Mouse (Mus musculus) macrophage (primary cell): ENCODE measurements around the gene Pelp1. TPM values are rescaled to one million over a fixed set of nuclear protein-coding genes. Genes with fewer than 3 reads are reported as not detected.
A peak's percentile ranks its signal among the peaks of the same experiment; 100 is the strongest.
"Not testable (repeated sequence)": the region's sequence is repeated elsewhere in the genome, so short reads cannot be mapped to it uniquely, and the experiment has no call there.

Source experiments
- H3K27ac ChIP-seq: fragments of 350-480 bp; formaldehyde crosslinking; 2 replicates; pipeline ENCODE4 v1.9.0; 2021
- H3K36me3 ChIP-seq: fragments of 350-480 bp; formaldehyde crosslinking; 2 replicates; pipeline ENCODE4 v1.9.0; 2021; ENCODE audit errors: inconsistent target
- H3K4me3 ChIP-seq: fragments of 350-480 bp; formaldehyde crosslinking; 2 replicates; pipeline ENCODE4 v1.9.0; 2021; ENCODE audit errors: inconsistent target
- H3K79me2 ChIP-seq: fragments of 350-480 bp; formaldehyde crosslinking; 2 replicates; pipeline ENCODE4 v1.9.0; 2021; ENCODE audit errors: inconsistent target
- WGBS: methylation state at CpG from one replicate; pipeline ENCODE4 v1.1.7; 2026; ENCODE audit warnings: inconsistent platforms; ENCODE audit not compliant: missing documents; 5-methylcytosine and 5-hydroxymethylcytosine counted together
- polyA plus RNA-seq: library from polyadenylated mRNA; stranded (reverse); fragments of 250-400 nt; gene quantifications from 3 replicates; pipeline ENCODE4 v1.2.4, GENCODE M21; 2018; ENCODE audit warnings: inconsistent platforms

The Pelp1 gene
- polyA plus RNA-seq, 1 experiment from 2014 or later: 20.3 TPM

DNA sequence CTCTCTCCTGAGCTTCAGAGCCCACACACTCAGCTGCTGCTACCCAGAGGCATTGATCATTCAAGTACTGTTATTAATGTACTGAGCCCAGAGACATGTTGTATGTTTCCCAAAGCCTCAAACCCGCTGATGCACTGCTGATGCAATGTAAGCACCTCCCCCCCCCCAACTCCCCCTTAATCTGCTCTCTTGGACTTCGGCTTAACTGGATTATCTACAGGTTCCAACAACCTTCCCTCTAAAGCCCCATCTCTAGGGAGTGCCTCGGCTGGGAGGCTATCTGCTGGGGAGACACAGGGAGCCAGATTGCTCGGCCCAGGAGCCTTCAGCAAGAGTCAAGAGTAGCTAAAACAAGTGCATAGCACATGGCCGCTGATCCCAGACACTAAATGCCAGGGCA is 22.4 kb downstream of the Pelp1 start:
- no peaks in the 10 kb centered on the region for H3K79me2 ChIP-seq
- peaks cover 2% of the 10 kb centered on the region; the same call in 1 of the 2 replicates for H3K36me3 ChIP-seq
- no peak overlapping the region for H3K4me3 ChIP-seq
- 88% methylated on average over 5 of the region's 5 CpGs for WGBS
- no peak overlapping the region for H3K27ac ChIP-seq

- Histone ChIP-seq H3K36me3 (no peaks in the 10 kb centered on the region), H3K79me2 (no peaks in the 10 kb centered on the region), H3K4me3 (no peak overlapping the region), H3K27ac (no peak overlapping the region)
- 92% methylated on average over 3 of the region's 3 CpGs for WGBS
These were observed 25.7 kb downstream of the Pelp1 start for GRCm38 (mm10) chr11:70384136-70384535.

DNA sequence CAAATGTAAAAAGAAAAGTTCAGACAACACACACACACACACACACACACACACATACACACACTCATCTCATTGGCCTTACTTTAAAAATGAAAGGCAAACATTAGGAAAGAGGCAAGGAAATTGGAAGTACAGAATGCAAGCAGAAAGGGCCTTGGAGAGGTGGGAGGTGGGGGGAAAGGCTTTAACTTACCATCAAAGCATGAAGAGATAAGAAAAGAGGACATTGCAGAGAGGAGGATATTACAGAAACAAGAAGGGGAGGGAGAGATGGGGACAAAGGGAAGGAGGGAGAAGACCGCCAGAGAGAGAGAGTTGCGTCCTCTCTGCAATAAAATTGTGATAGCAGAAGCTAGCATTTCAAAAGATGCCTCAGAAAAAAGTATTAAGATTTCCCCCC is 28.5 kb downstream of the Pelp1 start:
- WGBS: 52% methylated on average over 2 of the region's 2 CpGs
- no peaks in the 10 kb centered on the region for H3K79me2 ChIP-seq
- no peak overlapping the region for H3K4me3 ChIP-seq
- no peak overlapping the region for H3K27ac ChIP-seq
- no peaks in the 10 kb centered on the region for H3K36me3 ChIP-seq

DNA sequence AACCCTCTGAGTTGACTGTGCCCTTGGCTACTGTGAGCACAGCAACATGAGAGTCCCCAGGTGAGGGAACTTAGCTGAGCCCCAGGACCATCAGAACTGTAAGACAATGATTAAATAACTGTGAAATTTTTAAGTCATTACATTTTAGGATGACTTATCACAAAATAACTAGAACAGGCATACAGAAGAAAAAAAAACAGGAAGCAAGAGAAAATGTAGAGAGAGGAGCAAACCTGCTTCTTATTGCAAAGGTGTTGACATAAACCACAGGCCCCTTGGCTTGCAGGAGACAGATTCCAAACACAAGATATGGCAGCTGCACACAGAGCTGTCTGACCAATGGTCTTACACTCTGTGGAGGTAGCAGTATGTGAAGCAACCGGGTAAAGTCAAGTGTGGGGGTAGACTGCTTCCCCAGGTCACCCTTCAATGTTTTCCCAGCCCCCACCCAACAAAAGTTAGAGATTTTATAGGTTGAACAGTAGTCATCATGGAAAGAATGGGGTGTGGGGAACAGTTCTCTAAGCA is 29.3 kb downstream of the Pelp1 start:
- no peak overlapping the region for H3K27ac ChIP-seq
- H3K79me2 ChIP-seq: no peaks in the 10 kb centered on the region
- no peak overlapping the region for H3K4me3 ChIP-seq
- 50% methylated on average over 1 of the region's 1 CpGs for WGBS
- no peaks in the 10 kb centered on the region for H3K36me3 ChIP-seq

GRCm38 (mm10) chr11:70376054-70376453 is 33.8 kb downstream of the Pelp1 start:
- Histone ChIP-seq H3K4me3 (no peak overlapping the region), H3K36me3 (no peaks in the 10 kb centered on the region), H3K79me2 (no peaks in the 10 kb centered on the region), H3K27ac (peak overlapping the region; percentile 87)
- whole genome bisulfite sequencing: 2% methylated on average over 6 of the region's 6 CpGs

GRCm38 (mm10) chr11:70374302-70374701 is 35.5 kb downstream of the Pelp1 start:
- H3K4me3 ChIP-seq: no peak overlapping the region
- 10% methylated on average over 3 of the region's 3 CpGs for WGBS
- peak overlapping the region; percentile 87 for H3K27ac ChIP-seq
- no peaks in the 10 kb centered on the region for H3K36me3 ChIP-seq
- H3K79me2 ChIP-seq: no peaks in the 10 kb centered on the region

DNA sequence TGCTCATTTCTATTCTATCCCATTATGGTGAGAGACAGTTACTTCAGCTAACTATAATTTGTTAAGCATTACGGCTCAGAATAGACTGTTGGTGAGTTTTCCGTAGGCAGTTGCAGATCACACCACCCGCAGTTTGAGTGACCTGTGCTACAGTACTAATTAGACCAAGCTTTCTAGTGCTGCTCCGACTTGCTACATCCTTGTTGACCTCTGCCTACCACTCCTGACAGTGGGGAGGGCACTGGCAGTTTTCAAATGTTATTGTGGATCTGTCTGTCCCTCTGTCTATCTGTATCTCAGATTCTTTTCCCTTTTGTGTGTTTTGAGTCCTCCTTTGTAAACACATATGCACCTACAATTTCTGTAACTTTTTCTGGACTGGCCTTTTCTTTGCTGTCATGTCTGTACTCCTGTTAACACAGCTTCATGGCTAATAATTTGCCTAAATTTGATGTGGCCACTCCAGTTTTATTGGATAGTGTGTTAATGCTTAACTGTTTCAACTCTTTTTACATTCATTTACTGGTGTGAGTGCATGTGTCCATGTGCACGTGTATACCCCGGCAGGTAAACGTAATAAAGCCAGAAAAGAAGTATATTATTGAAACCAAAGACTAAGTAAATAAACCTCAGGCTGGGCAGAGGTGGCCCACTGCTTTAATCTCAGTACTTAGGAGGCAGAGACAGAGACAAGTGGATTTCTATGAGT is 36.8 kb downstream of the Pelp1 start:
- WGBS: 47% methylated on average over 7 of the region's 7 CpGs
- Histone ChIP-seq H3K27ac (peak overlapping the region; percentile 84), H3K79me2 (no peaks in the 10 kb centered on the region), H3K36me3 (no peaks in the 10 kb centered on the region), H3K4me3 (no peak overlapping the region)

DNA sequence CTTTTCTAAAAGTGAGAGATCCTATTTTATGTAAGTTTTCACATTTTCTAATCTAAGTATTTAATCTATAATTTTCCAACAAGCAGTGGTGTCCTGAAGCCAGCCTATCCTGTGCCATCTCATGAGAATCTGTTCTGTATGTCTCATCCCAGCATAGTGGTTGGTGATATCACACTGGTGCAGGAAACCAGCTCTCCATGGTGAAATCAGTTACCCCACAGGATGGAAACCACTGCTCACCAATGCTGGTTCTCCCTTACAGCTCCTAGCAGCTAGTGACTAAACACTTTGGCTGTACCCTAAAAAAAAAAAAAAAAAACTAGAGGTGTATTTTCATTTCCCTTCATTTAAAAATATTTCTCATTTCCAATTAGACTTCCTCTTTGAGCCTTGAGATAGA is 37.4 kb downstream of the Pelp1 start:
- no peak overlapping the region for H3K4me3 ChIP-seq
- peak overlapping the region; percentile 84 for H3K27ac ChIP-seq
- H3K79me2 ChIP-seq: no peaks in the 10 kb centered on the region
- H3K36me3 ChIP-seq: no peaks in the 10 kb centered on the region

- 92% methylated on average over 2 of the region's 2 CpGs for WGBS
- H3K4me3 ChIP-seq, H3K79me2 ChIP-seq, H3K36me3 ChIP-seq, H3K27ac ChIP-seq: not testable (repeated sequence)
These were observed 41.2 kb downstream of the Pelp1 start for GRCm38 (mm10) chr11:70368626-70369025.

DNA sequence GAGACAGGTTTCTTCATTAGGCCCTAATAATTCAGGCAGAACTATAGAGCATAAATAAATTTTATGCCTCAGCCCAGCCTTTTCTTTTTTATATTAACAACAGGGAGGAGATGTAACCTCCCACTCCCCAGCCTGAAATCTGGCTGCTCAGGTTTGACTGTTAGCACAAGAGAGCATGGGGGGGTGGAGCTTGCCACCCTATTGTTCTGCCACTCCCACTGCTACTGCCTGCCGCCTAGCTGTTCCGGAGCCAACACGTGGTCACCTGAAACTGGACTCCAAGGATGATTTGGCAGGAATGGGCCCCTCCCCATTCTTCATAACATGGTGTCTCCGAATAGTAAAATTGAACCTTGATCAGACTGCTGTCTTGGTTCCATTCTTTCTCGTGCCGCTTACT is 42.1 kb downstream of the Pelp1 start:
- not testable (repeated sequence) for H3K4me3 ChIP-seq, H3K79me2 ChIP-seq, H3K36me3 ChIP-seq, H3K27ac ChIP-seq
- 92% methylated on average over 3 of the region's 6 CpGs for WGBS

GRCm38 (mm10) chr11:70351868-70352267 is 58.0 kb downstream of the Pelp1 start, which contains the start of gene Alox15:
TSS of gene Alox15 (minus strand) at chr11:70352031.
- H3K27ac ChIP-seq: no peak within 1 kb of the TSS
- H3K4me3 ChIP-seq: no peak within 1 kb of the TSS
- WGBS: 2% methylated on average over 19 of the region's 19 CpGs
- H3K79me2 ChIP-seq: no peaks in the 10 kb centered on the region
- no peaks in the 10 kb centered on the region for H3K36me3 ChIP-seq

GRCm38 (mm10) chr11:70348630-70349029 is 61.2 kb downstream of the Pelp1 start:
- no peaks in the 10 kb centered on the region for H3K79me2 ChIP-seq
- no peaks in the 10 kb centered on the region for H3K36me3 ChIP-seq
- 81% methylated on average over 9 of the region's 9 CpGs for WGBS
- H3K4me3 ChIP-seq: no peak overlapping the region
- H3K27ac ChIP-seq: no peak overlapping the region

- Histone ChIP-seq H3K36me3 (no peaks in the 10 kb centered on the region), H3K27ac (no peak overlapping the region), H3K4me3 (no peak overlapping the region), H3K79me2 (no peaks in the 10 kb centered on the region)
- 83% methylated on average over 10 of the region's 10 CpGs for WGBS
These were observed 62.0 kb downstream of the Pelp1 start for GRCm38 (mm10) chr11:70347861-70348260.

- 95% methylated on average over 7 of the region's 8 CpGs for WGBS
- Histone ChIP-seq H3K36me3 (no peaks in the 10 kb centered on the region), H3K4me3 (no peak overlapping the region), H3K27ac (no peak overlapping the region), H3K79me2 (no peaks in the 10 kb centered on the region)
These were observed 64.3 kb downstream of the Pelp1 start for GRCm38 (mm10) chr11:70345546-70345945.

DNA sequence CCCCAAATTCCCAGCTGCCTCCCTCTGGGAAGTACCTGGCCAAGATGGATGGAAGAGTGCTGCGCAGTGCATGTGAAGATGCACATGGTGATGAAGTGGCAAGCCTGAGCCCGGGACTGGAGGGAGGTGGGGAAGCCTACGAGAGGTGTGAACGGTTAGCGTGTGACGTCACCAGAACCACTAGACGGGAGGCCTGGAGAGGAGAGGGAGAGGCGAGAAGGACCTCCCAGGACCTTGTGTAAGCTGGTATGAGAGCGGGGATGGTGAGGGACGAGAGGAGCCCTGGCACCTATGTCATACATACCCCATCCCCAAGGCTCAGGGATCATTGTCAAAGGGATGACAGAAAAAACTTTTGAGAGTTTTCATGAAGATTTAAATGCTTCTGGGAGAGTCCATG is 64.8 kb downstream of the Pelp1 start:
- Histone ChIP-seq H3K79me2 (no peaks in the 10 kb centered on the region), H3K4me3 (no peak overlapping the region), H3K36me3 (no peaks in the 10 kb centered on the region), H3K27ac (no peak overlapping the region)
- WGBS: 88% methylated on average over 9 of the region's 10 CpGs
